Mouse (Mus musculus) kidney, embryonic 16.5 days (tissue): Measurements from ENCODE around the gene Gfod1. TPM values are rescaled to one million over a fixed set of nuclear protein-coding genes. Genes with fewer than 3 reads are reported as not detected.

ENCODE experiments used
- ATAC-seq: fragments of 200-750 bp; cut with Nextera tagmentation; 2 replicates; pipeline ENCODE4 v1.8.0; 2017; ENCODE audit warnings: moderate TSS enrichment; ENCODE audit not compliant: low FRiP score, low TSS enrichment
- H3K27ac ChIP-seq: fragments of 300-500 bp; sonication (generic); 2 replicates; pipeline ENCODE4 v1.5.1; 2014; ENCODE audit warnings: low read length
- H3K27me3 ChIP-seq: fragments of 300-500 bp; sonication (generic); 2 replicates; pipeline ENCODE4 v1.6.1; 2014; ENCODE audit warnings: low read length, control low read depth, mixed read lengths; ENCODE audit not compliant: insufficient read depth
- H3K36me3 ChIP-seq: fragments of 300-500 bp; sonication (generic); 2 replicates; pipeline ENCODE4 v1.6.1; 2014; ENCODE audit warnings: low read length, control low read depth, mixed read lengths; ENCODE audit not compliant: insufficient read depth
- H3K4me1 ChIP-seq: fragments of 300-500 bp; sonication (generic); 2 replicates; pipeline ENCODE4 v1.6.1; 2014; ENCODE audit warnings: low read length, control low read depth, mixed read lengths; ENCODE audit not compliant: insufficient read depth
- H3K4me2 ChIP-seq: fragments of 300-500 bp; sonication (generic); replicated peaks from 2 replicates; pipeline ENCODE4 v1.6.1; 2014; ENCODE audit warnings: low read depth, low read length
- H3K4me3 ChIP-seq: fragments of 300-500 bp; sonication (generic); 2 replicates; pipeline ENCODE4 v1.5.1; 2014; ENCODE audit warnings: mild to moderate bottlenecking, low read length
- H3K9ac ChIP-seq: fragments of 300-500 bp; sonication (generic); replicated peaks from 2 replicates; pipeline ENCODE4 v1.6.1; 2014; ENCODE audit warnings: low read length
- H3K9me3 ChIP-seq: fragments of 300-500 bp; sonication (generic); 2 replicates; pipeline ENCODE4 v1.6.1; 2016; ENCODE audit warnings: low read length, control low read depth
- WGBS: fragments of 180-500 bp; shearing (Covaris S2); extraction: QIAGEN DNeasy Blood & Tissue Kit; methylation state at CpG from one replicate; pipeline ENCODE4 v1.1.7; 2014; 5-methylcytosine and 5-hydroxymethylcytosine counted together
- polyA plus RNA-seq: library from polyadenylated mRNA; unstranded; fragments of >200 nt; fragmentation: Nextera tagmentation; extraction: Ambion mirVana; gene quantifications from 2 replicates; pipeline ENCODE4 v1.2.1, GENCODE M21; 2015

Gene Gfod1
- polyA plus RNA-seq, 1 experiment from 2014 or later: 0.36 TPM

- H3K27ac ChIP-seq: no peak overlapping the region
- peak overlapping the region; percentile 50; the same call in 1 of the 2 replicates for H3K9ac ChIP-seq
- H3K4me3 ChIP-seq: peak overlapping the region; percentile 66
- peak overlapping the region; percentile 99 for H3K4me2 ChIP-seq
- WGBS: 8% methylated on average over 11 of the region's 11 CpGs
- peaks cover 29% of the 10 kb centered on the region for H3K4me1 ChIP-seq
- H3K27me3 ChIP-seq: peaks cover 41% of the 10 kb centered on the region
- no peak for ATAC-seq
- H3K36me3 ChIP-seq: no peaks in the 10 kb centered on the region
- no peaks in the 10 kb centered on the region for H3K9me3 ChIP-seq
Observed at GRCm38 (mm10) chr13:43302239-43302638, 1.7 kb downstream of the Gfod1 start.

- Histone ChIP-seq H3K27ac (no peak overlapping the region), H3K9me3 (no peaks in the 10 kb centered on the region), H3K4me1 (peaks cover 29% of the 10 kb centered on the region), H3K9ac (no peak overlapping the region), H3K36me3 (no peaks in the 10 kb centered on the region), H3K4me3 (no peak overlapping the region), H3K4me2 (no peak overlapping the region), H3K27me3 (peaks cover 41% of the 10 kb centered on the region)
- ATAC-seq: no peak
- 31% methylated on average over 9 of the region's 9 CpGs for WGBS
Observed at GRCm38 (mm10) chr13:43300906-43301305, 3.1 kb downstream of the Gfod1 start.

DNA sequence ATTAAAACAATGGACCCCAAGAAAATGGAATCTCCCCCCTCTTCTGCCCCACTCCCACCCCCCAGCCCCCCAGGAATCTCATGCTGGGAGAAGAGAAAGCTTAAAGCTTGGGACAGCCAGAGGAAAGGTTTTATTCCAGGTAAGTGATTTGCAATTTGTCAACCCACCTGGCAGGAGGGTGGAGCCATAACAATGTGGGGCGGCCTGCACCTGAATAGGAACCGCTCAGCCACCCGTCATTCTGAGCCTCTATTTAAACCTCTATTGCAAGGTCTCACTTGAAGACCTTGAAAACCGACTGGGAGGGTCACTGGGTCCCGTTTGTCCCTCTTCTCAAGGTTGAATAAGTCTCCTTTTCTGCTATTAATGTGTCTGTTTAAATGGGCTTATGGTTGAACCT is 3.6 kb downstream of the Gfod1 start:
- no peak for ATAC-seq
- 30% methylated on average over 5 of the region's 5 CpGs for WGBS
- Histone ChIP-seq H3K4me2 (no peak overlapping the region), H3K36me3 (no peaks in the 10 kb centered on the region), H3K9ac (no peak overlapping the region), H3K27me3 (peaks cover 38% of the 10 kb centered on the region), H3K4me1 (peaks cover 29% of the 10 kb centered on the region), H3K27ac (no peak overlapping the region), H3K4me3 (no peak overlapping the region), H3K9me3 (no peaks in the 10 kb centered on the region)

- no peaks in the 10 kb centered on the region for H3K9me3 ChIP-seq
- no peaks in the 10 kb centered on the region for H3K36me3 ChIP-seq
- no peak for ATAC-seq
- 73% methylated on average over 5 of the region's 5 CpGs for WGBS
- H3K4me3 ChIP-seq: no peak overlapping the region
- no peak overlapping the region for H3K4me2 ChIP-seq
- H3K27me3 ChIP-seq: peaks cover 32% of the 10 kb centered on the region
- no peak overlapping the region for H3K9ac ChIP-seq
- H3K4me1 ChIP-seq: peaks cover 24% of the 10 kb centered on the region
- H3K27ac ChIP-seq: no peak overlapping the region
Observed at GRCm38 (mm10) chr13:43299171-43299570, 4.8 kb downstream of the Gfod1 start.

DNA sequence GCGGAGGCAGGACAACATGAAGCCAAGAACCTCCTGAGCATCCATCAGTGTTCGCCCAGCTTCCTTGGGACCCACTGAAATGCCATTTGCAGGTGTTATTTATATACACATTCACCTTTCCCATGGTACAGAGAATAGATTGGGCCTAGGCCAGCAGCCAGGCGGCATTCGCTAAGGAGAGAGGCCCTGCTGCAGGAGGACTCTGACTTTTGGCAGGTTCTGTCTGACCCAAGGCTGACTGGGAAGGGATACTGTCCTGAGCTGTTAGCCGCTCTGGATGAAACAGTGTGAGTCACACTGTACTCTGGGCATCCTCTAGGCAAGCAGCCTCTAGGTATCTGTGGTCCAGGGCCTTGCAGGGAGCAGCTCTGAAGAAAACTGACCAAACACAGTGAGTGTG is 6.4 kb downstream of the Gfod1 start:
- 94% methylated on average over 5 of the region's 5 CpGs for WGBS
- no peak overlapping the region for H3K27ac ChIP-seq
- H3K9me3 ChIP-seq: no peaks in the 10 kb centered on the region
- H3K4me3 ChIP-seq: no peak overlapping the region
- no peaks in the 10 kb centered on the region for H3K36me3 ChIP-seq
- H3K9ac ChIP-seq: no peak overlapping the region
- peaks cover 14% of the 10 kb centered on the region for H3K4me1 ChIP-seq
- H3K27me3 ChIP-seq: peaks cover 31% of the 10 kb centered on the region
- no peak for ATAC-seq
- no peak overlapping the region for H3K4me2 ChIP-seq

DNA sequence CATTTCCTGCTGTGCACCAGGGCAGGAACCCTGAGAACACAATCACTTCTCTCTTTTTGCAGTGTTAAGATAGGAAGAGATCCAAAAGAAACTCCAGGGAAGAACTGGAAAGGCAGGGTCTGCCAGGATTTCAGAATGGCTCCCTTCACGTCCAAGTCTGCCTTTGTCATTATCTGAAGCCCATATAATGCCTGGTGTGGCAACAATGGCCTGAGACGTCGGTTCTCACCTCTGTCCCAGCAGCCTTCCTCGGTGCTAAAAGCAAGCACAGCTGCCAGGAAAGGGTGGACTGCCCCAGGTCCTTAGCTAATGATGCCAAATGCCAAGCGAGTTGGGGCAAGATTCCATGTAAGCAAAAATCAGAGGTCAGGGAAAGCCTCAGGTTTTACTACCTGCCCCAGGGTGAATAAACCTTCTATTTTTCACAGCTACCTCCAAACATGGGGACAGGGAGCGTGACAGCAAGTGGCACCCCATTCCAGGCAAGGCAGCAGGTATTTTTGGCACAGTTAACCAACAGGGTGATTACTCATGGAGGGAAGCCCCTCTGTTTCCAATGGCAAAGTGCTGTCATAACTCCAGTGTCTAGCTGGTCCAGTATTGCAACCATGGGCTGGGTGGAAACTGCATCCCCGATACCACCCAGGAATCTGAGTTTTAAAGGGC is 7.7 kb downstream of the Gfod1 start:
- Histone ChIP-seq H3K36me3 (no peaks in the 10 kb centered on the region), H3K9ac (no peak overlapping the region), H3K4me2 (no peak overlapping the region), H3K4me1 (peaks cover 8% of the 10 kb centered on the region; the same call in 1 of the 2 replicates), H3K27me3 (peaks cover 22% of the 10 kb centered on the region), H3K27ac (no peak overlapping the region), H3K9me3 (no peaks in the 10 kb centered on the region), H3K4me3 (no peak overlapping the region)
- no peak for ATAC-seq
- WGBS: 52% methylated on average over 7 of the region's 7 CpGs

- 88% methylated on average over 7 of the region's 7 CpGs for WGBS
- Histone ChIP-seq H3K4me3 (no peak overlapping the region), H3K4me2 (no peak overlapping the region), H3K36me3 (no peaks in the 10 kb centered on the region), H3K4me1 (peaks cover 4% of the 10 kb centered on the region; the same call in 1 of the 2 replicates), H3K9me3 (no peaks in the 10 kb centered on the region), H3K27ac (no peak overlapping the region), H3K9ac (no peak overlapping the region), H3K27me3 (peaks cover 16% of the 10 kb centered on the region)
- ATAC-seq: no peak
Observed at GRCm38 (mm10) chr13:43295684-43296083, 8.3 kb downstream of the Gfod1 start.

DNA sequence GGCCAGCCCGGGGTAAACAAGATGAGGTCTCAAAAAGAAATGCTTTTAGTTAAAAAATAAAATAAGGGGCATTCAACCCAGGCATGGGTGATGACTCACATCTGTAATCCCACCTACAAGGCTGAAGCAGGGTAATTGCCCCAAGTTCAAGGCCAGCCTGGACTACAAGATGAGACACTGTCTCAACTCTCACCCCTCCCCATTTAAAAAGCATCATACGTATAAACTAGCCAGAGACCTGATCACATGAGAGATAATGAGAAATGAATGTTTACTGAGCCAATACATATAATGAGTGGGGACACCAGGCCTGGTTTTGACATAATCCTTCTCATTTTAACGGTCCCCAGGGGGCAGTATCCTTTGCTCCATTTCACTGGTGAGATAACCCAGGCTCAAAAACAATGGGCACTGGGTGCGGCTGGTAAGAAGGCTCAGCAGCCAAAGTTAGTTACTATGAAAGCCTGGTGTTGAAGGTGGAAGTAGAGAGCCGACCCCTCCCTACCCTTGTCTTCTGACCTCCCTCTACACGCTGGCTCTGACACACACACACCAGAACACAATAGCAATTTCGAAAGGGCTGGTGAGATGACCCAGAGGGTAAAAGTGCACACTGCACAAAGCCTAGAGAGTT is 8.9 kb downstream of the Gfod1 start:
- H3K36me3 ChIP-seq: no peaks in the 10 kb centered on the region
- ATAC-seq: no peak
- 81% methylated on average over 7 of the region's 7 CpGs for WGBS
- H3K4me1 ChIP-seq: no peaks in the 10 kb centered on the region
- H3K4me3 ChIP-seq: no peak overlapping the region
- no peak overlapping the region for H3K4me2 ChIP-seq
- no peak overlapping the region for H3K27ac ChIP-seq
- H3K9ac ChIP-seq: no peak overlapping the region
- H3K9me3 ChIP-seq: no peaks in the 10 kb centered on the region
- H3K27me3 ChIP-seq: peaks cover 10% of the 10 kb centered on the region

GRCm38 (mm10) chr13:43292892-43293291 is 11.1 kb downstream of the Gfod1 start:
- WGBS: 61% methylated on average over 4 of the region's 4 CpGs
- Histone ChIP-seq H3K4me3 (no peak overlapping the region), H3K9me3 (no peaks in the 10 kb centered on the region), H3K27ac (no peak overlapping the region), H3K27me3 (no peaks in the 10 kb centered on the region), H3K4me1 (no peaks in the 10 kb centered on the region), H3K4me2 (no peak overlapping the region), H3K36me3 (no peaks in the 10 kb centered on the region), H3K9ac (no peak overlapping the region)
- ATAC-seq: no peak

GRCm38 (mm10) chr13:43289076-43289475 is 14.9 kb downstream of the Gfod1 start:
- Histone ChIP-seq H3K4me2 (no peak overlapping the region), H3K27ac (no peak overlapping the region), H3K4me3 (no peak overlapping the region), H3K9me3 (no peaks in the 10 kb centered on the region), H3K4me1 (no peaks in the 10 kb centered on the region), H3K36me3 (no peaks in the 10 kb centered on the region), H3K27me3 (no peaks in the 10 kb centered on the region), H3K9ac (no peak overlapping the region)
- ATAC-seq: no peak
- 78% methylated on average over 6 of the region's 6 CpGs for WGBS
